7 mouse cellular contexts compared by ENCODE assay signal in genomic region chr11:117949392-117950091, GRCm38 (mm10). TPM values are rescaled to one million over a fixed set of nuclear protein-coding genes. Genes with fewer than 3 reads are reported as not detected.
DNase-seq lines count a peak whose midpoint lies in the region; ATAC-seq lines count a peak whose summit lies in the region.

No protein-coding gene starts in this region.

- WGBS in hindbrain, embryonic 12.5 days = 3% methylated on average over 48 of the region's 49 CpGs
- WGBS in limb, embryonic 15.5 days = 3% methylated on average over 49 of the region's 49 CpGs
- 1% methylated on average over 49 of the region's 49 CpGs for WGBS in midbrain, embryonic 14.5 days

- H3K4me1 ChIP-seq in hindbrain, embryonic 12.5 days = peaks cover 20% of the 10 kb centered on the region
- peaks cover 48% of the 10 kb centered on the region for H3K4me1 ChIP-seq in limb, embryonic 15.5 days
- peaks cover 6% of the 10 kb centered on the region; the same call in 1 of the 2 replicates for H3K4me1 ChIP-seq in midbrain, embryonic 14.5 days (ENCODE audit: control insufficient read depth, insufficient read depth, low read length)

- peak overlapping the region; percentile 54 for H3K9ac ChIP-seq in hindbrain, embryonic 12.5 days
- H3K9ac ChIP-seq in limb, embryonic 15.5 days = peak overlapping the region; percentile 40
- peak overlapping the region; percentile 52 for H3K9ac ChIP-seq in midbrain, embryonic 14.5 days (replicated peaks; ENCODE audit: low read length)

- peak; percentile 61 for DNase-seq in ES-CJ7 (ENCODE audit: low read depth, low spot score)
- DNase-seq in adipocyte (ENCODE audit: low spot score) = peak; percentile 69
- peak; percentile 95 for DNase-seq in gastrocnemius, adult 18-20 months (ENCODE audit: low spot score)
- DNase-seq in midbrain, embryonic 14.5 days = peak; percentile 82
- DNase-seq in urinary bladder, adult 18-20 months (ENCODE audit: low spot score in 2 of 2) = peak; percentile 68 to 85

- peak overlapping the region; percentile 27 for H3K4me3 ChIP-seq in hindbrain, embryonic 12.5 days
- H3K4me3 ChIP-seq in limb, embryonic 15.5 days = peak overlapping the region; percentile 35
- H3K4me3 ChIP-seq in midbrain, embryonic 14.5 days (replicated peaks; ENCODE audit: low read depth, low read length) = peak overlapping the region; percentile 22

- H3K4me2 ChIP-seq in hindbrain, embryonic 12.5 days (replicated peaks) = peak overlapping the region; percentile 58
- peak overlapping the region; percentile 73 for H3K4me2 ChIP-seq in limb, embryonic 15.5 days
- peak overlapping the region; percentile 54 for H3K4me2 ChIP-seq in midbrain, embryonic 14.5 days (ENCODE audit: low read length)

- ATAC-seq in hindbrain, embryonic 12.5 days (ENCODE audit: low FRiP score) = peak; percentile 74
- peak; percentile 85 for ATAC-seq in limb, embryonic 15.5 days (ENCODE audit: insufficient number of reproducible peaks, low FRiP score, low TSS enrichment, low read depth)
- peak; percentile 78 for ATAC-seq in midbrain, embryonic 14.5 days (ENCODE audit: low FRiP score, low TSS enrichment)

- H3K36me3 ChIP-seq in hindbrain, embryonic 12.5 days = no peaks in the 10 kb centered on the region
- no peaks in the 10 kb centered on the region for H3K36me3 ChIP-seq in limb, embryonic 15.5 days
- H3K36me3 ChIP-seq in midbrain, embryonic 14.5 days (ENCODE audit: control insufficient read depth, insufficient read depth, low read length) = no peaks in the 10 kb centered on the region

- peaks cover 29% of the 10 kb centered on the region for H3K27me3 ChIP-seq in hindbrain, embryonic 12.5 days
- H3K27me3 ChIP-seq in limb, embryonic 15.5 days = no peaks in the 10 kb centered on the region
- no peaks in the 10 kb centered on the region; the same call in 1 of the 2 replicates for H3K27me3 ChIP-seq in midbrain, embryonic 14.5 days (ENCODE audit: control insufficient read depth, insufficient read depth, low read length)

- H3K27ac ChIP-seq in hindbrain, embryonic 12.5 days = no peak overlapping the region
- peak overlapping the region; percentile 87 for H3K27ac ChIP-seq in limb, embryonic 15.5 days
- 0 out of 2 replicates have a peak overlapping the region, but pooled peaks have one; percentile 20 for H3K27ac ChIP-seq in midbrain, embryonic 14.5 days (replicated peaks; ENCODE audit: low read depth, low read length)

- H3K9me3 ChIP-seq in hindbrain, embryonic 12.5 days (replicated peaks) = no peaks in the 10 kb centered on the region
- no peaks in the 10 kb centered on the region for H3K9me3 ChIP-seq in limb, embryonic 15.5 days
- no peaks in the 10 kb centered on the region for H3K9me3 ChIP-seq in midbrain, embryonic 14.5 days (ENCODE audit: control insufficient read depth, low read length)

RNA-seq across cellular contexts. Expression of gene Socs3, which starts 20.3 kb away (rescaled TPM):
- total RNA-seq in gastrocnemius, adult 18-20 months (2021) = 1 to 10 TPM; 3.1 to 6.6 TPM
- 10.4 and 11.8 TPM in 2 replicates for polyA plus RNA-seq in hindbrain, embryonic 12.5 days (2016; fragmentation: Nextera tagmentation; extraction: Ambion mirVana)
- 20.3 and 24.0 TPM in 2 replicates for polyA plus RNA-seq in limb, embryonic 15.5 days (2015; fragmentation: Nextera tagmentation; extraction: Ambion mirVana)
- polyA plus RNA-seq in midbrain, embryonic 14.5 days (2014; fragmentation: Nextera tagmentation; extraction: Ambion mirVana) = 4.3 and 7.2 TPM in 2 replicates

RNA-seq across cellular contexts. Expression of gene Pgs1, which starts 36.5 kb away (rescaled TPM):
- total RNA-seq in gastrocnemius, adult 18-20 months (2021) = 10 to 100 TPM; 17.6 to 18.5 TPM
- 41.8 and 46.7 TPM in 2 replicates for polyA plus RNA-seq in hindbrain, embryonic 12.5 days (2016; fragmentation: Nextera tagmentation; extraction: Ambion mirVana)
- polyA plus RNA-seq in limb, embryonic 15.5 days (2015; fragmentation: Nextera tagmentation; extraction: Ambion mirVana) = 35.5 and 37.8 TPM in 2 replicates
- 47.9 and 51.4 TPM in 2 replicates for polyA plus RNA-seq in midbrain, embryonic 14.5 days (2014; fragmentation: Nextera tagmentation; extraction: Ambion mirVana)
